Mouse (Mus musculus) liver, postnatal 0 days (tissue): ENCODE measurements around the gene Tube1. TPM values are rescaled to one million over a fixed set of nuclear protein-coding genes. Genes with fewer than 3 reads are reported as not detected.

Experiments
- ATAC-seq: fragments of 200-750 bp; cut with Nextera tagmentation; 2 replicates; pipeline ENCODE4 v1.8.0; 2017; ENCODE audit warnings: mild to moderate bottlenecking, moderate library complexity
- DNase-seq: peaks from one replicate; pipeline ENCODE4 v3.0.0-alpha.2; 2016
- H3K27ac ChIP-seq: fragments of 300-500 bp; sonication (generic); 2 replicates; pipeline ENCODE4 v1.5.1; 2014; ENCODE audit warnings: antibody characterized with exemption, moderate library complexity, mild to moderate bottlenecking, low read depth
- H3K27me3 ChIP-seq: fragments of 300-500 bp; sonication (generic); 2 replicates; pipeline ENCODE4 v1.6.1; 2014; ENCODE audit warnings: low read length, control low read depth, mixed read lengths; ENCODE audit not compliant: insufficient read depth
- H3K36me3 ChIP-seq: fragments of 300-500 bp; sonication (generic); replicated peaks from 2 replicates; pipeline ENCODE4 v1.6.1; 2014; ENCODE audit warnings: mild to moderate bottlenecking, control low read depth, low read length, moderate library complexity, mixed read lengths; ENCODE audit not compliant: insufficient read depth
- H3K4me1 ChIP-seq: fragments of 300-500 bp; sonication (generic); 2 replicates; pipeline ENCODE4 v1.6.1; 2014; ENCODE audit warnings: antibody characterized with exemption, mild to moderate bottlenecking, control low read depth; ENCODE audit not compliant: insufficient read depth
- H3K4me2 ChIP-seq: fragments of 300-500 bp; sonication (generic); 2 replicates; pipeline ENCODE4 v1.6.1; 2014; ENCODE audit warnings: low read depth, mild to moderate bottlenecking, low read length, moderate library complexity, mixed read lengths
- H3K4me3 ChIP-seq: fragments of 300-500 bp; sonication (generic); 2 replicates; pipeline ENCODE4 v1.5.1; 2014; ENCODE audit warnings: low read depth, low read length
- H3K9ac ChIP-seq: fragments of 300-500 bp; sonication (generic); replicated peaks from 2 replicates; pipeline ENCODE4 v1.6.1; 2014; ENCODE audit warnings: mild to moderate bottlenecking, moderate library complexity
- H3K9me3 ChIP-seq: fragments of 300-500 bp; sonication (generic); 2 replicates; pipeline ENCODE4 v1.6.1; 2016; ENCODE audit warnings: mild to moderate bottlenecking, control low read depth, low read length, mixed read lengths
- CTCF ChIP-seq: sonication (generic); IDR thresholded peaks from 2 replicates; pipeline ENCODE4 v1.5.1; 2016; ENCODE audit warnings: antibody characterized with exemption, low read depth
- EP300 ChIP-seq: IDR thresholded peaks from 2 replicates; pipeline ENCODE4 v1.6.1; 2016; ENCODE audit warnings: antibody characterized with exemption, low read depth, mild to moderate bottlenecking
- WGBS: fragments of 180-500 bp; shearing (Covaris S2); extraction: QIAGEN DNeasy Blood & Tissue Kit; methylation state at CpG from one replicate; pipeline ENCODE4 v1.1.7; 2014; ENCODE audit not compliant: insufficient replicate concordance; 5-methylcytosine and 5-hydroxymethylcytosine counted together
- polyA plus RNA-seq: library from polyadenylated mRNA; unstranded; fragments of >200 nt; fragmentation: Nextera tagmentation; extraction: Ambion mirVana; gene quantifications from 2 replicates; pipeline ENCODE4 v1.2.1, GENCODE M21; 2015

Gene Tube1
- polyA plus RNA-seq, 1 experiment from 2014 or later = 2.2 TPM

GRCm38 (mm10) chr10:39108837-39109488 is 24.8 kb upstream of the Tube1 start:
- Histone ChIP-seq H3K4me1 (no peaks in the 10 kb centered on the region), H3K4me3 (no peak overlapping the region), H3K36me3 (no peaks in the 10 kb centered on the region), H3K9ac (no peak overlapping the region), H3K9me3 (no peaks in the 10 kb centered on the region), H3K27ac (no peak overlapping the region), H3K4me2 (no peak overlapping the region), H3K27me3 (no peaks in the 10 kb centered on the region)
- DNase-seq = no peak
- TF ChIP-seq CTCF (no peak), EP300 (no peak)
- WGBS = 40% methylated on average over 10 of the region's 10 CpGs
- ATAC-seq = no peak

GRCm38 (mm10) chr10:39109489-39109874 is 24.3 kb upstream of the Tube1 start:
- H3K27ac ChIP-seq = no peak overlapping the region
- no peak for DNase-seq
- H3K4me2 ChIP-seq = no peak overlapping the region
- H3K27me3 ChIP-seq = no peaks in the 10 kb centered on the region
- H3K36me3 ChIP-seq = no peaks in the 10 kb centered on the region
- no peak overlapping the region for H3K4me3 ChIP-seq
- H3K9me3 ChIP-seq = no peaks in the 10 kb centered on the region
- no peaks in the 10 kb centered on the region for H3K4me1 ChIP-seq
- no peak for TF ChIP-seq EP300
- TF ChIP-seq CTCF = no peak
- ATAC-seq = no peak
- no peak overlapping the region for H3K9ac ChIP-seq
- 65% methylated on average over 4 of the region's 4 CpGs for WGBS

GRCm38 (mm10) chr10:39121412-39121811 is 12.4 kb upstream of the Tube1 start:
- no peak overlapping the region for H3K27ac ChIP-seq
- DNase-seq (no peak), ATAC-seq (no peak)
- H3K4me3 ChIP-seq = no peak overlapping the region
- H3K4me2 ChIP-seq = no peak overlapping the region
- H3K9ac ChIP-seq = no peak overlapping the region
- H3K4me1 ChIP-seq = no peaks in the 10 kb centered on the region
- H3K27me3 ChIP-seq = no peaks in the 10 kb centered on the region
- H3K9me3 ChIP-seq = no peaks in the 10 kb centered on the region
- TF ChIP-seq CTCF (peak; percentile 37), EP300 (no peak)
- no peaks in the 10 kb centered on the region for H3K36me3 ChIP-seq
- WGBS = 22% methylated on average over 4 of the region's 4 CpGs

GRCm38 (mm10) chr10:39137766-39138165 is 4.0 kb downstream of the Tube1 start:
- ATAC-seq (no peak), DNase-seq (no peak)
- no peaks in the 10 kb centered on the region for H3K9me3 ChIP-seq
- H3K4me1 ChIP-seq = peaks cover 3% of the 10 kb centered on the region; the same call in 1 of the 2 replicates
- TF ChIP-seq EP300 (no peak), CTCF (no peak)
- H3K4me3 ChIP-seq = no peak overlapping the region
- 75% methylated on average over 3 of the region's 3 CpGs for whole genome bisulfite sequencing
- peaks cover 15% of the 10 kb centered on the region for H3K36me3 ChIP-seq
- no peak overlapping the region for H3K4me2 ChIP-seq
- H3K27me3 ChIP-seq = no peaks in the 10 kb centered on the region
- H3K9ac ChIP-seq = no peak overlapping the region
- H3K27ac ChIP-seq = no peak overlapping the region

- H3K4me1 ChIP-seq = no peaks in the 10 kb centered on the region
- H3K9ac ChIP-seq = no peak overlapping the region
- H3K27me3 ChIP-seq = no peaks in the 10 kb centered on the region
- TF ChIP-seq CTCF = no peak
- no peak for TF ChIP-seq EP300
- no peak overlapping the region for H3K4me3 ChIP-seq
- ATAC-seq (no peak), DNase-seq (no peak)
- peaks cover 16% of the 10 kb centered on the region for H3K36me3 ChIP-seq
- H3K9me3 ChIP-seq = no peaks in the 10 kb centered on the region
- WGBS = 81% methylated on average over 6 of the region's 6 CpGs
- no peak overlapping the region for H3K4me2 ChIP-seq
- no peak overlapping the region for H3K27ac ChIP-seq
Measured at GRCm38 (mm10) chr10:39138761-39139160, 5.0 kb downstream of the Tube1 start.

- Histone ChIP-seq H3K9ac (no peak overlapping the region), H3K36me3 (peaks cover 23% of the 10 kb centered on the region), H3K4me3 (no peak overlapping the region), H3K4me1 (no peaks in the 10 kb centered on the region), H3K9me3 (no peaks in the 10 kb centered on the region), H3K27me3 (no peaks in the 10 kb centered on the region), H3K27ac (no peak overlapping the region), H3K4me2 (no peak overlapping the region)
- ATAC-seq (no peak), DNase-seq (no peak)
- 86% methylated on average over 14 of the region's 14 CpGs for WGBS
- no peak for TF ChIP-seq CTCF
- no peak for TF ChIP-seq EP300
Measured at GRCm38 (mm10) chr10:39140843-39141242, 7.1 kb downstream of the Tube1 start.
